8 mouse cellular contexts compared by ENCODE assay signal in genomic region chr13:110967626-110968506, GRCm38 (mm10).
DNase-seq lines count a peak whose midpoint lies in the region; ATAC-seq lines count a peak whose summit lies in the region.

No protein-coding gene starts in this region.

- no peak overlapping the region for H3K4me2 ChIP-seq in intestine, embryonic 15.5 days (replicated peaks)

- intact Hi-C loops in left cerebral cortex, postnatal 10 days (cut with DNase I): loop anchor here (1.0 to 10.0 kb wide), 4 partner anchors 273 to 574 kb away; no protein-coding TSS in a partner anchor

- no peaks in the 10 kb centered on the region for H3K27me3 ChIP-seq in intestine, embryonic 15.5 days (replicated peaks)

- DNase-seq in 3134 (ENCODE audit: extremely low read depth, insufficient read length, low spot score): peak; percentile 68
- DNase-seq in adrenal gland, adult 18-20 months (ENCODE audit: low spot score in 2 of 2): peak; percentile 20 to 38
- DNase-seq in embryo, embryonic 11.5 days (ENCODE audit: low read depth, low spot score): peak; percentile 72
- peak; percentile 96 for DNase-seq in heart, adult 11 months
- peak; percentile 68 to 89 for DNase-seq in left cerebral cortex, postnatal 10 days (ENCODE audit: extremely low spot score in 1 of 2, low spot score in 2 of 2)
- DNase-seq in right cerebral cortex, adult 2 months (ENCODE audit: low spot score in 2 of 2): peak; percentile 65 to 77

- no peak overlapping the region for H3K9ac ChIP-seq in intestine, embryonic 15.5 days

- no peaks in the 10 kb centered on the region for H3K9me3 ChIP-seq in intestine, embryonic 15.5 days

- H3K79me2 ChIP-seq in macrophage (ENCODE audit: inconsistent target): no peaks in the 10 kb centered on the region

- peak; percentile 93 for ATAC-seq in intestine, embryonic 15.5 days

- peak overlapping the region; percentile 41; the same call in 1 of the 2 replicates for H3K27ac ChIP-seq in intestine, embryonic 15.5 days
- H3K27ac ChIP-seq in macrophage: peak overlapping the region; percentile 31

- 0 out of 2 replicates have a peak, but pooled peaks cover 7% of the 10 kb centered on the region for H3K4me1 ChIP-seq in intestine, embryonic 15.5 days (replicated peaks)

- H3K4me3 ChIP-seq in intestine, embryonic 15.5 days (replicated peaks): no peak overlapping the region
- no peak overlapping the region for H3K4me3 ChIP-seq in macrophage (ENCODE audit: inconsistent target)

- 47% methylated on average over 5 of the region's 5 CpGs for WGBS in intestine, embryonic 15.5 days
- WGBS in macrophage (ENCODE audit: missing documents): 50% methylated on average over 5 of the region's 5 CpGs

- H3K36me3 ChIP-seq in intestine, embryonic 15.5 days: no peaks in the 10 kb centered on the region
- no peaks in the 10 kb centered on the region for H3K36me3 ChIP-seq in macrophage (ENCODE audit: inconsistent target)

Comparison
In these comparisons a context has a peak if more than half of its experiments do, and no peak if none do; other contexts are left out.
1. DNase-seq: peak in every context shown above with its lines; median percentile 96 in heart, adult 11 months; 78 in left cerebral cortex, postnatal 10 days; 72 in embryo, embryonic 11.5 days; 71 in right cerebral cortex, adult 2 months; 68 in 3134; 29 in adrenal gland, adult 18-20 months.